Mouse (Mus musculus): Measurements from ENCODE around the gene Sfxn1.

Gene Sfxn1

GRCm38 (mm10) chr13:54137756-54138410 is 66.2 kb downstream of the Sfxn1 start:
- peak in 1 of 2 experiments; percentile 15 for DNase-seq (ENCODE audit: low spot score in 2 of 2)

- no peak for DNase-seq (ENCODE audit: low spot score in 2 of 2)
These were observed 72.1 kb downstream of the Sfxn1 start for GRCm38 (mm10) chr13:54143788-54144187.

- no peak for DNase-seq (ENCODE audit: low spot score in 2 of 2)
These were observed 73.0 kb downstream of the Sfxn1 start for GRCm38 (mm10) chr13:54144624-54145023.

GRCm38 (mm10) chr13:54147328-54147727 is 75.7 kb downstream of the Sfxn1 start:
- no peak for DNase-seq (ENCODE audit: low spot score in 2 of 2)

- DNase-seq (ENCODE audit: low spot score in 2 of 2) = no peak
These were observed 80.8 kb downstream of the Sfxn1 start for GRCm38 (mm10) chr13:54152421-54152820.

- DNase-seq (ENCODE audit: low spot score in 2 of 2) = no peak
These were observed 81.2 kb downstream of the Sfxn1 start for GRCm38 (mm10) chr13:54152911-54153310.

GRCm38 (mm10) chr13:54153672-54154218 is 82.1 kb downstream of the Sfxn1 start:
- DNase-seq (ENCODE audit: low spot score in 2 of 2) = no peak

- no peak for DNase-seq (ENCODE audit: low spot score in 2 of 2)
These were observed 84.2 kb downstream of the Sfxn1 start for GRCm38 (mm10) chr13:54155822-54156221.
